Mouse (Mus musculus): ENCODE data around the gene Pcdh15. TPM values are rescaled to one million over a fixed set of nuclear protein-coding genes. Genes with fewer than 3 reads are reported as not detected.

The Pcdh15 gene
- 0.57 and 0.59 TPM in 2 replicates for polyA plus RNA-seq (2016; fragmentation: Nextera tagmentation; extraction: Ambion mirVana)

GRCm38 (mm10) chr10:73098966-73099845, at the start of gene Pcdh15:
Gene Pcdh15, plus strand, starts transcription at chr10:73099342.
- WGBS: under 1% methylated on average over 79 of the region's 79 CpGs
- H3K9me3 ChIP-seq: no peaks in the 10 kb centered on the region

GRCm38 (mm10) chr10:73052074-73052473, 47.1 kb upstream of the Pcdh15 start:
- WGBS: 89% methylated on average over 6 of the region's 6 CpGs
- no peaks in the 10 kb centered on the region for H3K27me3 ChIP-seq (replicated peaks; ENCODE audit: low read depth, poor library complexity, severe bottlenecking)
- no peak for DNase-seq (ENCODE audit: low spot score)
- H3K36me3 ChIP-seq (replicated peaks): no peaks in the 10 kb centered on the region
- H3K27ac ChIP-seq (replicated peaks): no peak overlapping the region
- H3K4me3 ChIP-seq: no peak overlapping the region
- H3K4me1 ChIP-seq: no peaks in the 10 kb centered on the region
- no peaks in the 10 kb centered on the region for H3K9me3 ChIP-seq

More at GRCm38 (mm10) chr10:73098966-73099845, at the start of gene Pcdh15:
- H3K27me3 ChIP-seq (replicated peaks; ENCODE audit: low read depth, poor library complexity, severe bottlenecking): peaks cover 76% of the 10 kb centered on the region
- H3K4me1 ChIP-seq: peaks cover 30% of the 10 kb centered on the region
- H3K36me3 ChIP-seq (replicated peaks): no peaks in the 10 kb centered on the region
- peak within 1 kb of the TSS; percentile 14; the same call in 1 of the 2 replicates for H3K27ac ChIP-seq (replicated peaks)
- DNase-seq (ENCODE audit: low spot score): peak; percentile 60
- peak within 1 kb of the TSS; percentile 72 for H3K4me3 ChIP-seq

DNA sequence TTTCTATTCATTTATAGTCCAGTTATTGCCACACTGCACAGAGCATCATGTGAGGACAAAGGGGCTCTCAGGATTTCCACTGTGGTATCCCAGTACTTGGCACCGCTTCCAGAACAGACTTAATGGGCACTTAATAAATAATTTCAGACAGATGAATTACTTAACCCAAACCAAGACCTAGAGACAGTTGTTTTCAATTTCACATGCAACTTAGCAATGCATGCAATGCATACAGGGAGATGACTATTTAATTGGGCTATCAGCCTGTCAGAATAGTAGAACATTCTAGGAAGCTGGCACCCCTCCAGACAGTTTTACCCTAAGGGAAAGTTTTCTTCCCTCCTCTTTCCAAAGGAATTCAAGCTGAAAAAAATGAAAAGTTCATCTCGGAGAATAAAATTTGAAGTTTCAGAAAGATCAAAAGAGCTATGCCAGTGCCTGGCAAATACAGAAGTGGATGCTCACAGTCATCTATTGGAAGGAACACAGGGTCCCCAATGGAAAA, 39.4 kb upstream of the Pcdh15 start:
- H3K4me1 ChIP-seq: no peaks in the 10 kb centered on the region
- DNase-seq (ENCODE audit: low spot score): no peak
- no peaks in the 10 kb centered on the region for H3K27me3 ChIP-seq (replicated peaks; ENCODE audit: low read depth, poor library complexity, severe bottlenecking)
- H3K9me3 ChIP-seq: no peaks in the 10 kb centered on the region
- no peaks in the 10 kb centered on the region for H3K36me3 ChIP-seq (replicated peaks)
- WGBS: 80% methylated on average over 2 of the region's 2 CpGs
- no peak overlapping the region for H3K27ac ChIP-seq (replicated peaks)
- H3K4me3 ChIP-seq: no peak overlapping the region

DNA sequence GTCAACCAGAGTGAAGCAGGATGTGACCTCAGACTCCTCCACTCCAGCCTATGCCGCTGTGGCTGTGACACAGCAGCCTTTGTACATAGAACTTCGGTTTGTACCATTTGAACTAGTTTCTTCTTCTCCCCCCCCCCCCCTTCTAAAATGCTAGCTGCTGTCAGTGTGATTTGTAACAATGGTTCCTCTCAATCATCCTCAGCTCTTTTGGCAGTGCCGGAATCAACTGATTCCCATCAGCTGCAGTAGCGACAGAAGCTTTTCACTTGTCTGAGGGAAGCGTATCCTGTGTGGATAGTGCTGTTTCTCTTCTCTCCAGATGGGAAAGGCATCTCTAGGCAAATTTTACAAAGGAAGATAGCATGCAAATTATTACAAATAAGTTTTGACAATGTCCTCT, 12.4 kb upstream of the Pcdh15 start:
- no peak for DNase-seq (ENCODE audit: low spot score)
- no peaks in the 10 kb centered on the region for H3K27me3 ChIP-seq (replicated peaks; ENCODE audit: low read depth, poor library complexity, severe bottlenecking)
- H3K4me3 ChIP-seq: no peak overlapping the region
- H3K27ac ChIP-seq (replicated peaks): no peak overlapping the region
- 54% methylated on average over 5 of the region's 5 CpGs for WGBS
- no peaks in the 10 kb centered on the region for H3K9me3 ChIP-seq
- H3K36me3 ChIP-seq (replicated peaks): no peaks in the 10 kb centered on the region
- H3K4me1 ChIP-seq: no peaks in the 10 kb centered on the region

- Histone ChIP-seq H3K4me3 (peak overlapping the region; percentile 58), H3K4me1 (peaks cover 30% of the 10 kb centered on the region), H3K36me3 (replicated peaks) (no peaks in the 10 kb centered on the region), H3K9me3 (no peaks in the 10 kb centered on the region), H3K27me3 (replicated peaks; ENCODE audit: low read depth, poor library complexity, severe bottlenecking) (peaks cover 68% of the 10 kb centered on the region), H3K27ac (replicated peaks) (no peak overlapping the region)
- peak; percentile 76 for DNase-seq (ENCODE audit: low spot score)
- WGBS: under 1% methylated on average over 17 of the region's 17 CpGs
Observed at GRCm38 (mm10) chr10:73096531-73097135, 2.5 kb upstream of the Pcdh15 start.

GRCm38 (mm10) chr10:73097176-73097575, 2.0 kb upstream of the Pcdh15 start:
- H3K4me3 ChIP-seq: peak overlapping the region; percentile 58
- H3K9me3 ChIP-seq: no peaks in the 10 kb centered on the region
- WGBS: 3% methylated on average over 7 of the region's 7 CpGs
- DNase-seq (ENCODE audit: low spot score): no peak
- peaks cover 30% of the 10 kb centered on the region for H3K4me1 ChIP-seq
- H3K27me3 ChIP-seq (replicated peaks; ENCODE audit: low read depth, poor library complexity, severe bottlenecking): peaks cover 73% of the 10 kb centered on the region
- no peak overlapping the region for H3K27ac ChIP-seq (replicated peaks)
- H3K36me3 ChIP-seq (replicated peaks): no peaks in the 10 kb centered on the region

- H3K27ac ChIP-seq (replicated peaks): no peak overlapping the region
- H3K4me1 ChIP-seq: peaks cover 30% of the 10 kb centered on the region
- H3K9me3 ChIP-seq: no peaks in the 10 kb centered on the region
- peaks cover 76% of the 10 kb centered on the region for H3K27me3 ChIP-seq (replicated peaks; ENCODE audit: low read depth, poor library complexity, severe bottlenecking)
- peak; percentile 81 for DNase-seq (ENCODE audit: low spot score)
- no peaks in the 10 kb centered on the region for H3K36me3 ChIP-seq (replicated peaks)
- WGBS: 1% methylated on average over 17 of the region's 17 CpGs
- H3K4me3 ChIP-seq: peak overlapping the region; percentile 41; the same call in 1 of the 2 replicates
Observed at GRCm38 (mm10) chr10:73097979-73098378, 1.2 kb upstream of the Pcdh15 start.

GRCm38 (mm10) chr10:73099846-73100241, 702 bp downstream of the Pcdh15 start:
- Histone ChIP-seq H3K36me3 (replicated peaks) (no peaks in the 10 kb centered on the region), H3K9me3 (no peaks in the 10 kb centered on the region), H3K27ac (replicated peaks) (no peak overlapping the region), H3K4me3 (peak overlapping the region; percentile 72), H3K4me1 (peaks cover 30% of the 10 kb centered on the region), H3K27me3 (replicated peaks; ENCODE audit: low read depth, poor library complexity, severe bottlenecking) (peaks cover 73% of the 10 kb centered on the region)
- under 1% methylated on average over 37 of the region's 37 CpGs for WGBS
- DNase-seq (ENCODE audit: low spot score): peak; percentile 74

GRCm38 (mm10) chr10:73103383-73103994, 4.3 kb downstream of the Pcdh15 start:
- Histone ChIP-seq H3K4me1 (peaks cover 14% of the 10 kb centered on the region; the same call in 1 of the 2 replicates), H3K9me3 (no peaks in the 10 kb centered on the region), H3K36me3 (replicated peaks) (no peaks in the 10 kb centered on the region), H3K27ac (replicated peaks) (no peak overlapping the region), H3K4me3 (no peak overlapping the region), H3K27me3 (replicated peaks; ENCODE audit: low read depth, poor library complexity, severe bottlenecking) (peaks cover 40% of the 10 kb centered on the region)
- WGBS: 74% methylated on average over 13 of the region's 13 CpGs
- no peak for DNase-seq (ENCODE audit: low spot score)

DNA sequence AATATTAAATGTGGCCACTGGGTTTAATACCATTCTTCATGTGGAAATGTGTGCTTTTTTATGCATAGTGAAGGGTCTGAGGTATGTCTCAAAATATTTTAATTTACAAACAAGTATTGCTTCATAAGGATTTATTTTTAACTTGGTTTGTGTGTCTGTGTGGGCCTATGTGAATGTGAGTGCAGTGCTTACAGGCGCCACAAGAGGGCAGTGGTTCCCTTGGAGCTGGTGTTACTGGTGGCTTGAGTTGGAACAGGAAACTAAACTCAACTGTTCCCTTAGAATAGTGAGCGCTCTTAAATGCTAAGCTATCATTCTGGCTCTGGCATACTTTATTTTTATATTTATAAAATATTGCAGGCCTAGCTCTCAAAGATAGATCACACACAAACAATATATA, 6.8 kb downstream of the Pcdh15 start:
- peak; percentile 65 for DNase-seq (ENCODE audit: low spot score)
- 43% methylated on average over 2 of the region's 2 CpGs for WGBS

GRCm38 (mm10) chr10:73137985-73138384, 38.8 kb downstream of the Pcdh15 start:
- Histone ChIP-seq H3K36me3 (replicated peaks) (no peaks in the 10 kb centered on the region), H3K9me3 (no peaks in the 10 kb centered on the region), H3K27ac (replicated peaks) (no peak overlapping the region), H3K4me1 (no peaks in the 10 kb centered on the region), H3K4me3 (no peak overlapping the region), H3K27me3 (replicated peaks; ENCODE audit: low read depth, poor library complexity, severe bottlenecking) (no peaks in the 10 kb centered on the region)
- WGBS: 83% methylated on average over 3 of the region's 3 CpGs
- DNase-seq (ENCODE audit: low spot score): no peak

More for the DNA sequence above, 6.8 kb downstream of the Pcdh15 start:
- H3K4me1 ChIP-seq: no peaks in the 10 kb centered on the region
- H3K27ac ChIP-seq (replicated peaks): no peak overlapping the region
- peaks cover 16% of the 10 kb centered on the region for H3K27me3 ChIP-seq (replicated peaks; ENCODE audit: low read depth, poor library complexity, severe bottlenecking)
- H3K36me3 ChIP-seq (replicated peaks): no peaks in the 10 kb centered on the region
- no peak overlapping the region for H3K4me3 ChIP-seq
- H3K9me3 ChIP-seq: no peaks in the 10 kb centered on the region

DNA sequence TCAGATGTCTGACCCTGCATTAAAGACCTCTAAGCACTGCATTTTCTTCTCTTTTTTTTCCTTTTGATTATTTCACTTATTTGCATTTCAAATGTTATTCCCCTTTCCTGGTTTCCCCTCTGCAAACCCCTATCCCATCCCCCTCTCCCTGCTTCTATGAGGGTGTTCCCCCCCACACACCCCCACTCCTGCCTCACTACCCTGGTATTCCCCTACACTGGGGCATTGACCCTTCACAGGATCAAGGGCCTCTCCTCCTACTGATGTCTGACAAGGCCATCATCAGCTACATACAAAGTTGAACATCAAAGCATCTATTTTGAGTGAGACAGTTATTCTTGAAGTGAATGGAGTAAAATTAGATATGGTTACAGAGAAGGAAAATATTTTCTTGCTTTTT, 48.4 kb downstream of the Pcdh15 start:
- Histone ChIP-seq H3K27ac (replicated peaks) (no peak overlapping the region), H3K9me3 (no peaks in the 10 kb centered on the region), H3K4me3 (no peak overlapping the region), H3K4me1 (no peaks in the 10 kb centered on the region), H3K27me3 (replicated peaks; ENCODE audit: low read depth, poor library complexity, severe bottlenecking) (no peaks in the 10 kb centered on the region), H3K36me3 (replicated peaks) (no peaks in the 10 kb centered on the region)
- DNase-seq (ENCODE audit: low spot score): no peak

Data from embryonic facial prominence, embryonic 10.5 days (tissue).